Mouse (Mus musculus) stomach, postnatal 0 days (tissue): ENCODE data around the gene Abraxas2. TPM values are rescaled to one million over a fixed set of nuclear protein-coding genes. Genes with fewer than 3 reads are reported as not detected.

Source experiments
- ATAC-seq: fragments of 200-750 bp; cut with Nextera tagmentation; 2 replicates; pipeline ENCODE4 v1.8.0; 2017; ENCODE audit not compliant: low FRiP score, low TSS enrichment
- DNase-seq: peaks from one replicate; pipeline ENCODE4 v3.0.0-alpha.2; 2016; ENCODE audit warnings: low spot score
- H3K27ac ChIP-seq: fragments of 300-500 bp; sonication (generic); replicated peaks from 2 replicates; pipeline ENCODE4 v1.5.1; 2014; ENCODE audit warnings: mild to moderate bottlenecking, control low read depth
- H3K27me3 ChIP-seq: fragments of 300-500 bp; sonication (generic); 2 replicates; pipeline ENCODE4 v1.6.1; 2014; ENCODE audit warnings: low read length; ENCODE audit not compliant: control insufficient read depth, insufficient read depth
- H3K36me3 ChIP-seq: fragments of 300-500 bp; sonication (generic); 2 replicates; pipeline ENCODE4 v1.6.1; 2014; ENCODE audit warnings: low read length, mixed read lengths; ENCODE audit not compliant: control insufficient read depth, insufficient read depth
- H3K4me1 ChIP-seq: fragments of 300-500 bp; sonication (generic); replicated peaks from 2 replicates; pipeline ENCODE4 v1.6.1; 2014; ENCODE audit warnings: antibody characterized with exemption; ENCODE audit not compliant: control insufficient read depth, insufficient read depth
- H3K4me2 ChIP-seq: fragments of 300-500 bp; sonication (generic); replicated peaks from 2 replicates; pipeline ENCODE4 v1.6.1; 2014; ENCODE audit warnings: low read depth, mild to moderate bottlenecking, control low read depth, moderate library complexity
- H3K4me3 ChIP-seq: fragments of 300-500 bp; sonication (generic); 2 replicates; pipeline ENCODE4 v1.5.1; 2014; ENCODE audit warnings: low read depth, low read length, control low read depth
- H3K9ac ChIP-seq: fragments of 300-500 bp; sonication (generic); 2 replicates; pipeline ENCODE4 v1.6.1; 2014; ENCODE audit warnings: mild to moderate bottlenecking, low read length, control low read depth, mixed read lengths
- H3K9me3 ChIP-seq: fragments of 300-500 bp; sonication (generic); 2 replicates; pipeline ENCODE4 v1.6.1; 2016; ENCODE audit warnings: low read length; ENCODE audit not compliant: control insufficient read depth
- CTCF ChIP-seq: IDR thresholded peaks from 2 replicates; pipeline ENCODE4 v1.5.1; 2016; ENCODE audit warnings: antibody characterized with exemption, low read depth, mild to moderate bottlenecking, moderate library complexity
- EP300 ChIP-seq: optimal IDR thresholded peaks from 2 replicates; pipeline ENCODE3; 2016; ENCODE audit warnings: antibody characterized with exemption
- WGBS: fragments of 180-500 bp; shearing (Covaris S2); extraction: QIAGEN DNeasy Blood & Tissue Kit; methylation state at CpG from one replicate; pipeline ENCODE4 v1.1.7; 2014; 5-methylcytosine and 5-hydroxymethylcytosine counted together
- polyA plus RNA-seq: library from polyadenylated mRNA; unstranded; fragments of >200 nt; fragmentation: Nextera tagmentation; extraction: Ambion mirVana; gene quantifications from 2 replicates; pipeline ENCODE4 v1.2.1, GENCODE M21; 2015

The Abraxas2 gene
- polyA plus RNA-seq, 1 experiment from 2014 or later: 20.2 TPM

GRCm38 (mm10) chr7:132884031-132884430 is 25.0 kb downstream of the Abraxas2 start:
- no peaks in the 10 kb centered on the region for H3K27me3 ChIP-seq
- no peaks in the 10 kb centered on the region for H3K9me3 ChIP-seq
- 87% methylated on average over 7 of the region's 7 CpGs for WGBS
- no peak overlapping the region for H3K4me2 ChIP-seq
- peaks cover 18% of the 10 kb centered on the region for H3K36me3 ChIP-seq
- no peak overlapping the region for H3K9ac ChIP-seq
- ATAC-seq (no peak), DNase-seq (no peak)
- H3K4me3 ChIP-seq: no peak overlapping the region
- no peak overlapping the region for H3K27ac ChIP-seq
- H3K4me1 ChIP-seq: no peaks in the 10 kb centered on the region
- no peak for TF ChIP-seq EP300
- peak; percentile 64 for TF ChIP-seq CTCF

- no peak overlapping the region for H3K9ac ChIP-seq
- H3K27ac ChIP-seq: 0 out of 2 replicates have a peak overlapping the region, but pooled peaks have one; percentile 30
- H3K36me3 ChIP-seq: peaks cover 5% of the 10 kb centered on the region; the same call in 1 of the 2 replicates
- no peaks in the 10 kb centered on the region for H3K9me3 ChIP-seq
- H3K4me3 ChIP-seq: no peak overlapping the region
- ATAC-seq: peak; percentile 54; the same call in 1 of the 2 replicates
- peak; percentile 20 for DNase-seq
- WGBS: 41% methylated on average over 7 of the region's 7 CpGs
- TF ChIP-seq EP300: no peak
- no peak for TF ChIP-seq CTCF
- no peak overlapping the region for H3K4me2 ChIP-seq
- no peaks in the 10 kb centered on the region for H3K4me1 ChIP-seq
- no peaks in the 10 kb centered on the region for H3K27me3 ChIP-seq
Observed at GRCm38 (mm10) chr7:132887019-132887804, 28.2 kb downstream of the Abraxas2 start.

- Histone ChIP-seq H3K4me3 (no peak overlapping the region), H3K4me1 (no peaks in the 10 kb centered on the region), H3K4me2 (no peak overlapping the region), H3K9me3 (no peaks in the 10 kb centered on the region), H3K27me3 (no peaks in the 10 kb centered on the region), H3K36me3 (peaks cover 2% of the 10 kb centered on the region; the same call in 1 of the 2 replicates), H3K27ac (no peak overlapping the region), H3K9ac (no peak overlapping the region)
- DNase-seq (no peak), ATAC-seq (no peak)
- WGBS: 40% methylated on average over 3 of the region's 3 CpGs
- TF ChIP-seq EP300 (no peak), CTCF (no peak)
Observed at GRCm38 (mm10) chr7:132888052-132888451, 29.0 kb downstream of the Abraxas2 start.

- Histone ChIP-seq H3K27me3 (no peaks in the 10 kb centered on the region), H3K4me2 (no peak overlapping the region), H3K4me3 (no peak overlapping the region), H3K9ac (no peak overlapping the region), H3K36me3 (no peaks in the 10 kb centered on the region; the same call in 1 of the 2 replicates), H3K27ac (no peak overlapping the region), H3K9me3 (no peaks in the 10 kb centered on the region), H3K4me1 (no peaks in the 10 kb centered on the region)
- ATAC-seq (no peak), DNase-seq (no peak)
- no peak for TF ChIP-seq CTCF
- TF ChIP-seq EP300: no peak
- WGBS: 67% methylated on average over 4 of the region's 4 CpGs
Observed at GRCm38 (mm10) chr7:132888518-132889249, 29.7 kb downstream of the Abraxas2 start.

- ATAC-seq (no peak), DNase-seq (no peak)
- Histone ChIP-seq H3K27me3 (no peaks in the 10 kb centered on the region), H3K9ac (no peak overlapping the region), H3K4me3 (no peak overlapping the region), H3K4me1 (no peaks in the 10 kb centered on the region), H3K9me3 (no peaks in the 10 kb centered on the region), H3K36me3 (no peaks in the 10 kb centered on the region; the same call in 1 of the 2 replicates), H3K4me2 (no peak overlapping the region), H3K27ac (no peak overlapping the region)
- WGBS: 91% methylated on average over 8 of the region's 8 CpGs
- TF ChIP-seq CTCF: no peak
Observed at GRCm38 (mm10) chr7:132889691-132890090, 30.7 kb downstream of the Abraxas2 start.

GRCm38 (mm10) chr7:132890201-132890600 is 31.2 kb downstream of the Abraxas2 start:
- ATAC-seq (no peak), DNase-seq (no peak)
- no peaks in the 10 kb centered on the region; the same call in 1 of the 2 replicates for H3K36me3 ChIP-seq
- no peaks in the 10 kb centered on the region for H3K9me3 ChIP-seq
- no peak overlapping the region for H3K9ac ChIP-seq
- TF ChIP-seq CTCF (no peak), EP300 (no peak)
- no peak overlapping the region for H3K4me2 ChIP-seq
- no peaks in the 10 kb centered on the region for H3K4me1 ChIP-seq
- H3K27ac ChIP-seq: no peak overlapping the region
- no peaks in the 10 kb centered on the region for H3K27me3 ChIP-seq
- H3K4me3 ChIP-seq: no peak overlapping the region
- WGBS: 85% methylated on average over 5 of the region's 5 CpGs
